Mouse (Mus musculus): ENCODE data around the gene Shisa5. TPM values are rescaled to one million over a fixed set of nuclear protein-coding genes. Genes with fewer than 3 reads are reported as not detected.

Gene Shisa5
- polyA plus RNA-seq, 1 experiment from 2014 or later, result 216 TPM

DNA sequence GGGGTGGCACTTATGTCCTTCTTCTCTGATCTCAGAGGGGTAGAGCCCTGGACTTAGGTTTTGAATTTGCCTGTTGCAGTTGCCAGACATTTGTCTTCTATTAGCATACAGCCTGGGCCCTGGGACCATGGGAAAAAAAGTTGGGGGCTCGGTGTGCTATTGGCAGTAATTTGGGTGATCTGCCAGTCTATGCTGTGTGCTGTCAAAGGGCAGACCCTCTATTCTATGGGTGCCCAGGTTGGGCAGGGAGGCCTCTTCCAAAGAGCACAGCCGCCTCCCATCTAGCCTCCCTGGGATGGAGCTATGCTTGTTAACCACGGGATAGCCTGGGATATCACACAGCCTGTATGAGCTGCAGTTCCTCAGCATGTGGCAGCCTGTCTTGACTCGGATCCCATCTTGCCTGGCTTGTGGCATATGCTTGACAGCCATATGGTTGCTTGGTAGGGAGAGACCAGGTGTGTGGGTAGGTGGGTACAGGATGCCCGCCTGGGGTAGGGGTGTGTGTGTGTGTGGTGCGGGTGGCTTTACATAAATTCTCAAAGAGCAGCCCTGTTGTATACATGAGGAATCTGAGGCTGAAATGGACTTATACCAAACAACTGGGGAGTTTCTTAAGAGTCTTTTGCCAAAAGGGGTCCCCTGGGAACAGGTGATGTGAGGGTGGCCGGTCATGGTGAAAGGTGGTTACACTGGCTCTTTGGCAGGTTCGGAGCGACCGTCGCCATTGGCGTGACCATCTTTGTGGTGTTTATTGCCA lies 17.1 kb downstream of the Shisa5 start:
- no peak for DNase-seq (ENCODE audit: low spot score)
- peak overlapping the region; percentile 28 for H3K4me3 ChIP-seq (ENCODE audit: low read depth, low read length)
- peak overlapping the region; percentile 37 for H3K9ac ChIP-seq (replicated peaks; ENCODE audit: low read depth)

DNA sequence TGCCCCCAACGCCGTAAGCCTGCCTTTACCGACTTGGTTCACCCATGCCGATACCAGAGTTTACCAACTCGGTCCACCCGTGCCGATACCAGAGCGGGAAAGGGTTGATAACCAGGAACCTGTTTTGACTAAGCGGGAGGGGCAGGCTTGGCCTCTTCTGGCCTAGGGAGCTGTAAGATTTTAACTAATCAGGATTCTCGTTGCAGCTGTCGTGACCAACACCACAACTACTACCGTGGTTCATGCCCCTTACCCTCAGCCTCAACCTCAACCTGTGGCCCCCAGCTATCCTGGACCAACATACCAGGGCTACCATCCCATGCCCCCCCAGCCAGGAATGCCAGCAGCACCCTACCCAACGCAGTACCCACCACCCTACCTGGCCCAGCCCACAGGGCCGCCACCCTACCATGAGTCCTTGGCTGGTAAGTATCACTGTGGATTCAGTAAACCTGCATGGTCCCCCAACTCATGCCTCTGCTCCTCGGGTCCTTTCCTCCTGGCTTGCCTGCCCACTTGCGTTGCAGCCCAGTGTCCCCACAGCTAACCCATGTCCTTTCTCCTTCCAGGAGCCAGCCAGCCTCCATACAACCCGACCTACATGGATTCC lies 17.8 kb downstream of the Shisa5 start:
- H3K27me3 ChIP-seq (replicated peaks; ENCODE audit: insufficient read depth, low read length), result no peaks in the 10 kb centered on the region
- ATAC-seq, result no peak
- no peaks in the 10 kb centered on the region for H3K9me3 ChIP-seq (ENCODE audit: low read length)
- no peak overlapping the region for H3K27ac ChIP-seq (ENCODE audit: low read length)
- no peak overlapping the region for H3K4me3 ChIP-seq (ENCODE audit: low read depth, low read length)
- DNase-seq (ENCODE audit: low spot score), result no peak
- peaks cover 23% of the 10 kb centered on the region; the same call in 1 of the 2 replicates for H3K36me3 ChIP-seq (ENCODE audit: insufficient read depth, low read length)
- 92% methylated on average over 17 of the region's 17 CpGs for WGBS
- peaks cover 7% of the 10 kb centered on the region; the same call in 1 of the 2 replicates for H3K4me1 ChIP-seq (ENCODE audit: insufficient read depth, low read depth, low read length)
- no peak for TF ChIP-seq CTCF (IDR thresholded peaks at IDR 0.05)
- TF ChIP-seq EP300 (IDR thresholded peaks at IDR 0.05), result no peak
- H3K4me2 ChIP-seq (replicated peaks; ENCODE audit: low read depth, low read length), result no peak overlapping the region
- H3K9ac ChIP-seq (replicated peaks; ENCODE audit: low read depth), result no peak overlapping the region

More for the DNA sequence above, 17.1 kb downstream of the Shisa5 start:
- Histone ChIP-seq H3K27ac (ENCODE audit: low read length) (peak overlapping the region; percentile 86), H3K4me2 (replicated peaks; ENCODE audit: low read depth, low read length) (peak overlapping the region; percentile 49), H3K4me1 (ENCODE audit: insufficient read depth, low read depth, low read length) (peaks cover 7% of the 10 kb centered on the region; the same call in 1 of the 2 replicates), H3K9me3 (ENCODE audit: low read length) (no peaks in the 10 kb centered on the region), H3K36me3 (ENCODE audit: insufficient read depth, low read length) (peaks cover 23% of the 10 kb centered on the region; the same call in 1 of the 2 replicates), H3K27me3 (replicated peaks; ENCODE audit: insufficient read depth, low read length) (no peaks in the 10 kb centered on the region)
- TF ChIP-seq EP300 (IDR thresholded peaks at IDR 0.05), result no peak
- TF ChIP-seq CTCF (IDR thresholded peaks at IDR 0.05), result no peak
- no peak for ATAC-seq
- WGBS, result 88% methylated on average over 12 of the region's 12 CpGs

DNA sequence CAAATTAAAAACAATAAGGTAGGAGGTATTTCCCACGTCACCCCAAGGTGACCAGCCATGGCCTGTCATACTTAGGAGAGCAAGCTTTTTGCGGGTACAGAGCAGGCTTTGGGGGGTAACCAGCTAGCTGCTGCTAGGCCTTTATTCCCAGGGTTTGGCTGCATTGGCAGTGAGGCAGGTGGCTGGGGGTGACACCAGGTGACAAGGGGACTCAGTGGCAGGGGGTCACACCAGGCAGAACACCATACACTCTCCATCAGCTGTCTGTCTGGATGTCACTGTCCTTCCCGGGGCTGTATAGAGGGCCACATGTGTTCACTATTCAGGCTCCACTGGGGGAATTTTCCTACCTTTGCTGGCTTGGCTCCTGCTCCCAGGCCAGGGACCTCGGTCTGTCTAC lies 18.6 kb downstream of the Shisa5 start:
- no peak for TF ChIP-seq CTCF (IDR thresholded peaks at IDR 0.05)
- no peak for TF ChIP-seq EP300 (IDR thresholded peaks at IDR 0.05)
- ATAC-seq, result no peak
- no peaks in the 10 kb centered on the region for H3K9me3 ChIP-seq (ENCODE audit: low read length)
- H3K4me1 ChIP-seq (ENCODE audit: insufficient read depth, low read depth, low read length), result peaks cover 7% of the 10 kb centered on the region; the same call in 1 of the 2 replicates
- H3K4me2 ChIP-seq (replicated peaks; ENCODE audit: low read depth, low read length), result no peak overlapping the region
- no peak overlapping the region for H3K4me3 ChIP-seq (ENCODE audit: low read depth, low read length)
- H3K36me3 ChIP-seq (ENCODE audit: insufficient read depth, low read length), result peaks cover 23% of the 10 kb centered on the region; the same call in 1 of the 2 replicates
- no peak overlapping the region for H3K27ac ChIP-seq (ENCODE audit: low read length)
- no peak for DNase-seq (ENCODE audit: low spot score)
- no peaks in the 10 kb centered on the region for H3K27me3 ChIP-seq (replicated peaks; ENCODE audit: insufficient read depth, low read length)
- 84% methylated on average over 4 of the region's 4 CpGs for WGBS
- H3K9ac ChIP-seq (replicated peaks; ENCODE audit: low read depth), result no peak overlapping the region

DNA sequence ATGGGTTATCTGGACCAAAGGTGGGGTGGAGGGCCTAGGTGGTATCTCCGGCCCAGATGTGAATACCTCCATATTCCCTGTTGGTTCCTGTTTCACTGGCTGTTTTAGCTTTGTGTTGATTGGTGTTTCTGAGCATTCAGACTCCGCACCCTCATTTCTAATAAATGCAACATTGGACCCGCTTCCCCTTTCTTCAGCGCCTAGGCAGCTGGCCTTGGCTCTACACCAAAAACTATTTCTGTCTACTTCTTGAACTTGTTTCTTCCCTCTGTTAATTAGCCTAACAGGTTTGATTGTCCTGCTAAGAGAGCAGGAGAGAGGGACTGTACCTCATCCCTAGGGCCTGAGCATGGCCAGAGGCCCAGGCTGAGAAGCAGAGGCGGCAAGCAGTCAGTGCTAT lies 19.2 kb downstream of the Shisa5 start:
- no peaks in the 10 kb centered on the region for H3K9me3 ChIP-seq (ENCODE audit: low read length)
- DNase-seq (ENCODE audit: low spot score), result no peak
- H3K9ac ChIP-seq (replicated peaks; ENCODE audit: low read depth), result no peak overlapping the region
- 87% methylated on average over 5 of the region's 5 CpGs for WGBS
- H3K4me3 ChIP-seq (ENCODE audit: low read depth, low read length), result no peak overlapping the region
- H3K36me3 ChIP-seq (ENCODE audit: insufficient read depth, low read length), result peaks cover 18% of the 10 kb centered on the region; the same call in 1 of the 2 replicates
- no peak for TF ChIP-seq CTCF (IDR thresholded peaks at IDR 0.05)
- TF ChIP-seq EP300 (IDR thresholded peaks at IDR 0.05), result no peak
- peaks cover 7% of the 10 kb centered on the region; the same call in 1 of the 2 replicates for H3K4me1 ChIP-seq (ENCODE audit: insufficient read depth, low read depth, low read length)
- no peak overlapping the region for H3K27ac ChIP-seq (ENCODE audit: low read length)
- 0 out of 2 replicates have a peak overlapping the region, but pooled peaks have one; percentile 12 for H3K4me2 ChIP-seq (replicated peaks; ENCODE audit: low read depth, low read length)
- no peaks in the 10 kb centered on the region for H3K27me3 ChIP-seq (replicated peaks; ENCODE audit: insufficient read depth, low read length)
- no peak for ATAC-seq

- peak overlapping the region; percentile 92; the same call in 1 of the 2 replicates for H3K27ac ChIP-seq (ENCODE audit: low read length)
- DNase-seq (ENCODE audit: low spot score), result no peak
Measured at GRCm38 (mm10) chr9:109058006-109058765, 19.8 kb downstream of the Shisa5 start.

More at GRCm38 (mm10) chr9:109058006-109058765, 19.8 kb downstream of the Shisa5 start:
- Histone ChIP-seq H3K4me1 (ENCODE audit: insufficient read depth, low read depth, low read length) (peaks cover 7% of the 10 kb centered on the region; the same call in 1 of the 2 replicates), H3K4me2 (replicated peaks; ENCODE audit: low read depth, low read length) (peak overlapping the region; percentile 60), H3K27me3 (replicated peaks; ENCODE audit: insufficient read depth, low read length) (no peaks in the 10 kb centered on the region), H3K9ac (replicated peaks; ENCODE audit: low read depth) (peak overlapping the region; percentile 55; the same call in 1 of the 2 replicates), H3K9me3 (ENCODE audit: low read length) (no peaks in the 10 kb centered on the region), H3K4me3 (ENCODE audit: low read depth, low read length) (peak overlapping the region; percentile 33), H3K36me3 (ENCODE audit: insufficient read depth, low read length) (peaks cover 15% of the 10 kb centered on the region; the same call in 1 of the 2 replicates)
- 89% methylated on average over 19 of the region's 19 CpGs for WGBS
- TF ChIP-seq CTCF (IDR thresholded peaks at IDR 0.05) (no peak), EP300 (IDR thresholded peaks at IDR 0.05) (no peak)
- no peak for ATAC-seq
